Mouse (Mus musculus): ENCODE data around the gene Dnajc24. TPM values are rescaled to one million over a fixed set of nuclear protein-coding genes. Genes with fewer than 3 reads are reported as not detected.

The Dnajc24 gene
- 10 to 100 TPM; 23.9 to 29.3 TPM for total RNA-seq (2021)
- long read RNA-seq, transcript Dnajc24-201 (5 exons, 1,197 nt) = major isoform, 13 of 14 reads
- long read RNA-seq, partial matches to known transcripts = 0 of 14 reads
- long read RNA-seq, other reads (novel, unspliced or antisense) = 1 of 14 reads

DNA sequence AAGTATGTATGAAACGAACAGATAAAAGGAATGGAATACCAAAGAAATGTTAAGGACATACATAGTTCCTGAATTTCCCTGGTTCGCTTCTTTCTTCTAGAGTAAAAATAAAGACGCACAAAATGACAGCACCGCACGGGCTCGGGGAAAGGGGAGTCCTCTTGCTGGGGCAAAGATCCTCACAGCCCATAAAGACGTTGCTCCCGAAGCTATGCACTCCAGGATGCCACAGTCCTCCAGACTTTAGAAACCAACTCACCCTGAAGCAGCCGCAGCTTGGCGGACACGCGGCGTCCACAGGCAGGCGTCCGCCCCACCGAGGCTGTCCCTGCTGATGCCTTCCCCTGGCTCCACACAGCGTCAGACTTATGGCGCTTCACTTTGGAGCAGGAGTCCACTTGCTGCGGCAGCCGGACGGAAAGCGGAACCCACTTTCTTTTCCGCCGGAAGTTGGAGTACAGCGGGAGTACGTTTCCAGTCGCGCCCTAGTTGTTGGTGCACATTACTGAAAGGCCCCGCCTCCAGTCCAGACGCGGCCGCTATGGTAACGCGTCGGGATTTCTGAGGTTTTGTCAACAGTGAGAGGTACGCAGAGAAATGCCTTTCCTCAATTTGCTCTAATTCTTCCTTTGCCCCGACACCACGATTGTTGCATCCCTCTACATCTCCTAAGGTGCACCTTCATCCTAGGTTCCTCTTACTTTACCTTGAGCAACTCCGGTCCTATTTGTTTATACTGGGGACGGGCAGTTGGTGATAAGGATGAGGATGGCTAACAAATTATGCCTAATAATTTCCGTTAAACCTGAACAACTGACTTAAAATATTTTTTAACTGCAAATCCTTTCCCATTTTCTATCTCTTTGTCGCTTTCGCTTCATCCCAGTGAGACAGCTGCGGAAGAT lies at the start of gene Dnajc24:
TSS of gene Dnajc24 (minus strand) at position 715 of the 905 bp plus-strand sequence.
- peak; percentile 91 to 96 for DNase-seq (ENCODE audit: low spot score in 2 of 2)

DNA sequence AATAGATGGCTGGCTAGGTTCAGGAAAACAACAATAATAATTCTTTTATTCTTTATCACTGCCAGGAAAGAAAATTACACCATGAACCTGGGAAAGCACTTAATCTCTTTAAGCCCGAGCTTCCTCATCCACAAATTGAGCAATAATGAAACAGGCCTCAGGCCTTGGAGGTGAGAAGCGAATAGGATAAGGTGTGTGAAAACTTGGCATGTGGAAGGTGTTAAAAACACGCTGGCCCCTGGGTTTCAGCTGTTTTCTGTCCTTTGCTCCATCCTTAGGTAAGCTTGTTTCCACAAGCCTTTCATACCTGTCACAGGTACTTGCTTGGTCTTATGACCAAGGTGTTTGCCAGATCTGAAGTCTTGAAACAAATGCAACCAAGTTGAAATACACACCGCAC lies 43.3 kb upstream of the Dnajc24 start:
- no peak for DNase-seq (ENCODE audit: low spot score in 2 of 2)

DNA sequence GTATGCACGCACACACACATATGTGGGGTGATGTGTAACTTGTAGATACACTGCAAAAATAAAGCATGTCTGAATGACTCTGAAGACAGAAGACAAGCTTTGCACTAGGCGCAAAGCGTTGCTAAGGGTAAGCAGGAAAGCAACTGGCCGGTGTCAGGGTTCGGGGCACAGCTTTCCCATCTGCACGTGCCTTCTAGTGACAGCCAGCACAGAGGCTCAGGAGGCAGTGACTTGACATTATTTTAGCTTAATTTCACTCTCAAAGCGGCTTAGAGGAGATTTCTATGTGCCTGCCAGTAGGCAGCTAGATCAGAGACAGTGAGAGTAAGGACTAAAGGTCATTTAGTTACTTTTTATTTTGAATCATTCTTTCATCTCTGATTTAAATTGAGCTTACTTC lies 39.1 kb upstream of the Dnajc24 start:
- DNase-seq (ENCODE audit: low spot score in 2 of 2) = no peak

DNA sequence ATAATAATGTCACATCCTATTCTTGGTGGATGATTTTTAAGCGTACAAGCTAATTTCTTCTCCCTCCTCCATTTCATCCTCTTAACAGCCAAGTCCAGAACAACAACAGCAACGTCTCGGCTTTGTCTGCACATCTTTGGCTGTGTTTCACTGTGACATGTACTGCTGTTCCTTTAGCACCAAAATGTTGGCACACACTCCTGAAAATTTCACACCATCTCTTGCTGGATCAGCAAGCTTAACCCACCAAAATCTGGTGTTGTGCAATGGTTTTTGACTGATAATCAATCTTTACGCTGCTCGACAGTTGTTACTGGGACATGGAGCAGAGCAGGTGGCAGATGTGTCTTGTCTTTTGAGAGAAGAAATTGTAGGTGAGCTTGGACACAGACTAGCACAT lies 38.6 kb upstream of the Dnajc24 start:
- DNase-seq (ENCODE audit: low spot score in 2 of 2) = peak in 1 of 2 experiments; percentile 9

DNA sequence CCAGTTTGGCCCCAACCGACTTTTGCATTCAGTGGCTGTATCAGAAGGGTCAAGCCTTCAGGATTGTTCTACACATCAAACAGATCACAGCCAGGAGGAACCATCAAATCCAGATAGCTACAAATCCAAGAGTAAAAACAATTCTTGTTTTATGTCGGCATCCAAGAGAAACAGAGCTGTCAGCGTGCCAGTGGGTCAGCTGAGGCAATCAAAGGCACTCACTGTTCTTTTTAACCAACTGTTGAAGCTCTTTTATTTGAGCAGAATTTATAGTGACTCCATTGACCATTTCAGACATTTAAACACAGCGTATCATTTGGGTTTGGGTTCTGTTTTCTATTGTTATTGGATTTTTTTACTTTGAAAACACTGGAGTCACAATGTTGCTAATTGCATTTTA lies 34.9 kb upstream of the Dnajc24 start:
- DNase-seq (ENCODE audit: low spot score in 2 of 2) = peak in 1 of 2 experiments; percentile 72

DNA sequence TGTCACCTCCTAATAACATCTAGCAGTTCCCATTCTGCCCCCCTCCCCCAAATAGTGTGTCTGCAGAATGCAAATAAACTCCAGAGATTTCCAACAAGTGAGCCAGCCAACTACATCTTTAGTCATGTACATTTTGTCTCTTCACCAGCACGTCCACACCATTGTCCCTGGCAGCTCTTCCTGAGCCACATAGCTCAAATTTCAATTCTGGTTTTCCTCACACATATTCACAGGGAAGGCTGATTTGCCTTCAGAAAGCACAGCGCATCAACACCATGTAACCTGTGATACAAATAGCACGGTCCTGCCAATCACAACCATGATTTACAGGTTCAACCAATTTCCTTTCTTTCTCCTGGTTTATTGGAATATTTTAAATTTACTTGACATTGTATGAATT lies 21.5 kb upstream of the Dnajc24 start:
- no peak for DNase-seq (ENCODE audit: low spot score in 2 of 2)

DNA sequence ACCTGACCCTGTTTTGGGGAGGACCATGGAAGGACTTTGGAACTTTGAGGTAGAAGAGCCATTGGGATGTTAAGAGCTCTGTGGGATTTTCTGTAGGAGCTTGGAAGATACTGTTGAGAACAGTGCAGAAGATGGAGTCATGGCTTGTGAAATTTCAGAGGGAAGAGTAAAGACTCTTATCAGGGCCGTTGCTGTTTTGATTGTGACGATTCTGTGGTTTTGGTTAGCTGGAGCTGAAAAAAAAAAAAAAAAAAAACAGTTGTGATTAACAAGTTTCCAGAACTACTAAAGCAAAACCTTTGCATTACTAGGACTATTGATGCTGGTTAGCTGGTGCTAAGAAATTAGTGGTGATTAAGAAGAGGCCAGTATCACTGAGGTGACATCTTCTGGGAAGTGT lies 5.1 kb upstream of the Dnajc24 start:
- DNase-seq (ENCODE audit: low spot score in 2 of 2) = no peak

DNA sequence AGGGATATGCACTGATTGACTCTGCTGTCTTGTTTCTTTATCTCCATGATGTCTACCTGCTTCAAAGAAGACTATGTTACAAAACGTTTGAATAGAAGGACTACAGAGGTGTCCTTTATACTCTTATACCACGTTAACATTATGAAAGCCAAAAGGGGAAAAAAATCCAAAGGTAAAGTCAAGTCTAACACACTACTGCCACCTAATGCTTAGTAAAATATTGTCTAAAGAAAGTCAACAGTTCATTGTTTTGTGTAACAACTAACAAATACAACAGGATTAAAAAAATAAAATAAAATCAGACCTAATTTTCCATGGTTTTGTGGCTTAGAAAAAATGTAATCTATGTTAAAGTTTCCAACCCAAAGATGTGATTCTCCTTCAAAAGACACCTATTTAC lies 15.3 kb downstream of the Dnajc24 start:
- no peak for DNase-seq (ENCODE audit: low spot score in 2 of 2)

DNA sequence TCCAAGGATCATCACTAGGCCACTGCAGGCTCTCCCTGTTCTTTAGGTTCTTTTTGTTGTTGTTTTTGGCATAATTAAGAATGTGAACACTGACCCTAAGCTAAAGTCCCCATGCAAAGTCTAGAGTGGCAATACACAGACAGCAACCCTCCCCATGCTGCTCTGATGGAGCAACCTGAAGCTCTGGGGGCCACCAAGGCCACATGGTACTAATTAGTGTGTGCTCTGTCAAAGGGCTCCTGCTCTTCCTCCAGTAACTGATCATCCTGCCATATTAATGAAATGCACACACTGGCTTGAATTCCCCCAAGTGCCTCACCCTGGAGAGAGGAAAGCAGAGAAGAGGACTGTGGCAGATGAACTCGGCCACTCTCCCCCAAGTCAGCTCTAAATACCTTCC lies 16.2 kb downstream of the Dnajc24 start:
- DNase-seq (ENCODE audit: low spot score in 2 of 2) = no peak

DNA sequence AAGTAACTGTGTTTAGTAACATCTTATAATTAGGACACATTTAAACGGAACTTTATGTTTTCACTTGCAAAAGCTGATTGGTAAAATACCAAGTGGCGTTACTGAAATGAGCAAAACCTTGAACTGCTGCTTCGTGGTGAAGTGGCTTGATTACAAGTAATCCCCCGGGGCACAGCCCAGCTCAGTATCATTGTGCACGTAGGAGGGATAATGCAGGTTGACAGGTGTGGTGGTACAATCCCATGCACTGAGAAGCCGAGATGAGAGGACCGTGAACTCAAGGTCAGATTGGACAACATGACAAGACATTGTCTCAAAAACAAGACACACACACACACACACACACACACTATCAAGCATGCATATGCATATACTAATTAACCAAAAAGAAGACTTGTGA lies 18.1 kb downstream of the Dnajc24 start:
- DNase-seq (ENCODE audit: low spot score in 2 of 2) = no peak

DNA sequence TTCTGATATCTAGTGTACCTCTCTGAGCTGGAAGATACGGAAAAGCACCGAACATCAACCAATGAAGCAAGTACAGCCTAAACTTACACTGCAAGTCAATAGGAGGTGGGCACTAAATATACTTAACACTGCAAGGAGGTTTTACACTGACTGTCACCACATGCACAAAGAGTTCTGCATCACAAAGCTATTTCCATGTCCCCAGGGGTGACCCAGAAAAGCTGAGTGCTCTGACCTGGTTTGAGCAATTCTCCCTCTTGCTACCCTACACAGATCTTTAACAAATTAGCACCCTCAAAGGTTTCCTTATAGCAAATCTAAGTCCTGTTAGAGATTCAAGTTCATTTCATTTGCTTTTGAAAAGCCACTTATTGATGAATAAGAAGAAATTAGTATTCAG lies 25.3 kb downstream of the Dnajc24 start:
- no peak for DNase-seq (ENCODE audit: low spot score in 2 of 2)

DNA sequence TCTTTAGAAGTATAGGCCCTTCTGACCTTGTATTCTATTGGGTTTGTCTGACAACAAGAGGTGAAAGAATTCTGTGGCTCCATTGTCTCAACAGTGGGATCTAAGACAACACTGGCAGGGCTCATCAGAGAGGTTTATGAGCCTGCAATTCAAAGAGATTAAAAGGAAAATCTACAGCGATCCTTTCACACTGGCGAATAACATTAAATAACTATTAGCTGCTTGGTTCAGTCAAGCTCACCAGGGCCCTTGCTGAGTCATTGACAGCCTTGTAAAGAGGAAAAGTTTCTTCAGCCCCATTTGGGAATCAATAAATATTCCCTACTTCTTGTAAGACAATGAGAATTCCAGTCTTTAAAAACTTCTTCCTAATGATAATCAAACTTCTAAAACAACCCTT lies 29.4 kb downstream of the Dnajc24 start:
- no peak for DNase-seq (ENCODE audit: low spot score in 2 of 2)

DNA sequence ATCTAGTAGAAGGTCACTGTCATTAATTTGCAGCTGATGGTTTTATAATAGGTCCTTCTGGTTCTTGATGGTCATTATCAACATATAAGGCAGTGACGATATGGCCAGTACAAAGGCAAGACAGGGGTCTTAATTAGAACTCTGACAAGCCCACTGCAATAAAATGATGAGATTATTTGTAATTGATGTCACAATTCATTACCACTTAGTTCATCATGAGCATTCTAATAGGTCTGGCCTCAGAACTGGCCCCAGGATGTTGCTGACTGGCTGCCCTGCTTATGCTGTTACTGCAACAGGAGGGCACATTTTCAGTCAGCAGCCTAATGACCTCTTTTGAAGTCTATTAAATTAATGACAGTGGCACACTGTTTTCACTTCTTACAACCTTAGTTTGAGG lies 39.9 kb downstream of the Dnajc24 start:
- DNase-seq (ENCODE audit: low spot score in 2 of 2) = no peak

DNA sequence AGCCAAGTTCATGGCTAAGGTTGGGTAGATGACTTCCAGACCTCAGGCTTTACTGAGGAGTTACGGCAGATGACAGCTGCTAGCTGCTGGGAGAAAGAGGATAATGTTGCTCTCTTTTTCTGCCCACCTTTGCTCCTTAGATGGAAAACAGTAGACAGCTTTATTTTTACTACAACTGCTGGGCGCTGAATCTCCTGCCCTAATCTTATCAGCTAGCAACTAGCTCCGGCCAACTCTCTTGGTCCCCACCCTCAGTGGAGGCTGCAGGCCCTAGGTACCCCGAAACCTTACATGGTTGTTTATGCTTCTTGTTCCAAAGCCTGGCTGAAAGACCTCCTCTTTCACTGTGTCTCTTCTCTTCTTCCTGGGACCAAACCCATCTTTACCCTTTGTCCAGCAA lies 49.5 kb downstream of the Dnajc24 start:
- no peak for DNase-seq (ENCODE audit: low spot score in 2 of 2)

DNA sequence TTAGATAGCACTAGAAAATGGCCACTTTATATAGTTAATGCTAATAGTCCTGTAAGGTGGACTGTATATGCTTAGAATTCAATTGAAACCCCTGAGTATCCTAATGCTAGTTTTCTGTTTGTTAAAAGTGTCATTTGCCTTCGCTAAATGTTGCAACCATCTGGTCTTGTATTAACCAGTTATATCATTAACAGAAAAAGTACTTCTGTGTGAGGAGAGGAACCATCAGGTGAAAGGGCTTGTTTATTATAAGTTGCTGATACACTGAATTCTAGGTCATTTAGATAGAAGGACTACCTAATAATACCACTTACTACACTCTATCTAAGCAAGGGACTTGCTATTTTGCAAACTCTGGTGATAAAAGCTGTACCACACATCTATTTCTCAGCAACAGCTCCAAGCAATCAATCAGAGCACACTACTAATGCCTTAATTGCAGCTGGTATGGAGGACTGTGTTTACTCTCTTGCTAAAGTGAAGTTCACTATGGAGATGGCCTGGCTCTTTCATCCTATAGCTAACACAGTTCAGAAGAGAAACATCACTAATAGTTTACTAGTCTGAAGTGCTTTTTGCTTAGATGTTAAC lies 51.9 kb downstream of the Dnajc24 start:
- no peak for DNase-seq (ENCODE audit: low spot score in 2 of 2)

DNA sequence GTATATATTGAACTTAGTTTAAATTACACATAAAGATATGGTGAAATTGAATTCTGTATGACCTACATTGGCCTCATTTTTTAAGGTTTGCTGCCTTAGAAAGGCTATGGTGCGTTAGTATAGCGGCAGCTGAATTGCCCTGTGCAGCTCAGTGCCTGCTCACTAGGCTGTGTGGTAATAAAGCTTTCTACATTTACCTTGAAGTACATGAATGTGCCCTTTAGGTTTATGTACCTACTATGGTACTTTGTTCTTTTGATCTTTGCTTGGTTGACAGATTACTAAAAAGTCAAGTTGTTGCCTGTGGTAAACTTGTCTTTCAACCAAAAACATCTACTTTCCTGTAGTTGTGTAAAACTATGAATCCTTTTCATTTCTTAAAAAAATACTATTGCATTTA lies 53.2 kb downstream of the Dnajc24 start:
- no peak for DNase-seq (ENCODE audit: low spot score in 2 of 2)

DNA sequence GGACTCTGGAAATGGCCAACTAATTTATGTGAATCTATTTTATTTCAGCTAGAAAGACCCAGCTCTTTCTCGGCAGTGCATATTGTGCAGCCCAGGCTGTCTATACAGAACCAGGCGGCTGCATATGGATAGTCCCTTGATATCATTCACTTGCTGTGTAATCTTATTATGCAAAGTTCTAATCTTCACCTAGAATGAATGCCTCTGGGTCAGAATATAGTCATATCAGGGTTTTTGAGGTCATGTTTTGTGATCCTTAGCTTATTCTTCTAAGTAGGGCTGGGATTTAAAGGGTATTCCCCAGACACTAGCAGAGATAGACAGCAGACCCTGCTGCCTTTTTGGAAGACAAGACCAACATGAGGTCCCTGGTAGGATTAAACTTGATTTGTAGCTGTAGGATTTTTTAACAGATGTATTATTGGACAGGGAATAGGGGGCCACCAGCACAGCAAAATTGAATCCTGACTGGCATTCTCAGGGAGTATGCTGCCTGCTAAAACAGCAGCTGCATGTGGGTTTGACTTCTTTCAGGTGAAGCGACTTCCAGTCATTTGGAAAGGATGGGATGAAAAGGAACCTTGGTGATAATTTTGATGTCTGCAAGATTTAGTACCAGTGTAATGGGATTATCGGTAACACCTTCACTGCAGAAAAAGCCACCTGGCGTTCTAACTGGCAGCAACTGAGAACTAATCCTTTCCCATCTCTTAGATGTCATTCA lies 85.6 kb downstream of the Dnajc24 start:
- no peak for DNase-seq (ENCODE audit: low spot score in 2 of 2)

Small RNA genes lying within 50 kb of the gene (microRNA-seq; reads per million reads assigned to microRNA genes)
- gene Gm22002 = 0 reads per million in 2 experiments

Other genes starting within 250 kb of the Dnajc24 start
- gene Elp4, start 99.0 kb downstream of the Dnajc24 start, total RNA-seq (2021) = 10 to 100 TPM; 17.7 to 20.1 TPM
- 10 to 100 TPM; 28.0 to 31.2 TPM for gene Immp1l, start 98.9 kb downstream of the Dnajc24 start, total RNA-seq (2021)